Mouse (Mus musculus) intestine, embryonic 16.5 days (tissue): ENCODE measurements around the gene Daam2. TPM values are rescaled to one million over a fixed set of nuclear protein-coding genes. Genes with fewer than 3 reads are reported as not detected.

Source experiments
- ATAC-seq: fragments of 200-750 bp; cut with Nextera tagmentation; 2 replicates; pipeline ENCODE4 v1.8.0; 2017; ENCODE audit warnings: moderate TSS enrichment, moderate library complexity
- H3K27ac ChIP-seq: fragments of 300-500 bp; sonication (generic); 2 replicates; pipeline ENCODE4 v1.5.1; 2014; ENCODE audit warnings: mild to moderate bottlenecking, low read length
- H3K27me3 ChIP-seq: fragments of 300-500 bp; sonication (generic); replicated peaks from 2 replicates; pipeline ENCODE4 v1.6.1; 2014; ENCODE audit warnings: low read length, control low read depth, mixed read lengths; ENCODE audit not compliant: control insufficient read depth, insufficient read depth
- H3K36me3 ChIP-seq: fragments of 300-500 bp; sonication (generic); 2 replicates; pipeline ENCODE4 v1.6.1; 2014; ENCODE audit warnings: low read length, control low read depth; ENCODE audit not compliant: control insufficient read depth, insufficient read depth
- H3K4me1 ChIP-seq: fragments of 300-500 bp; sonication (generic); 2 replicates; pipeline ENCODE4 v1.6.1; 2014; ENCODE audit warnings: low read length, control low read depth, mixed read lengths; ENCODE audit not compliant: control insufficient read depth, insufficient read depth
- H3K4me2 ChIP-seq: fragments of 300-500 bp; sonication (generic); 2 replicates; pipeline ENCODE4 v1.6.1; 2014; ENCODE audit warnings: low read depth, low read length, control low read depth
- H3K4me3 ChIP-seq: fragments of 300-500 bp; sonication (generic); 2 replicates; pipeline ENCODE4 v1.5.1; 2014; ENCODE audit warnings: mild to moderate bottlenecking, low read length
- H3K9ac ChIP-seq: fragments of 300-500 bp; sonication (generic); 2 replicates; pipeline ENCODE4 v1.6.1; 2014; ENCODE audit warnings: low read depth, low read length
- H3K9me3 ChIP-seq: fragments of 300-500 bp; sonication (generic); 2 replicates; pipeline ENCODE4 v1.6.1; 2016; ENCODE audit warnings: low read length, control low read depth; ENCODE audit not compliant: control insufficient read depth
- WGBS: fragments of 180-500 bp; shearing (Covaris S2); extraction: QIAGEN DNeasy Blood & Tissue Kit; methylation state at CpG from one replicate; pipeline ENCODE4 v1.1.7; 2014; 5-methylcytosine and 5-hydroxymethylcytosine counted together
- polyA plus RNA-seq: library from polyadenylated mRNA; unstranded; fragments of >200 nt; fragmentation: Nextera tagmentation; extraction: Ambion mirVana; gene quantifications from 2 replicates; pipeline ENCODE4 v1.2.1, GENCODE M21; 2015

The Daam2 gene
- polyA plus RNA-seq, 1 experiment from 2014 or later: 3.5 TPM

DNA sequence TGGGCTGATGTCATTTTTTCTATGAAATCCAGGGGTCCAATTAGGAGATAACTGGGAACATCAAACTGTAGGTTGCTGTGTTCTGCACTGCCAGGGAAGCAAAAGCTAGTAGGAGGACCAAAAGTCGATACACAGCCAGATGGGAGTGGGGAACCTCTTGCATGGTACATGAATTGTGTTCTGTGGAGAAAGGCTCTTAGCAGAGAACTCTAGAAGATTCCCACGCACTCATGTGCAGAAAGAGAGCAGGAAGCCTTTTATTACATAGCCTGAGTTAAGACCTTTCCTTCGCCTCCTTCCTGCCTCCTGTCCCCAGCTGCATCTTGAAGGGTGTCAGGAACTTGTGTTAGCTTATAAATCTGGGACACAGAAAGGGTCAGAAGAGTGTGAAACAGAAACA is 82.3 kb downstream of the Daam2 start:
- no peak overlapping the region for H3K4me3 ChIP-seq
- ATAC-seq: no peak
- WGBS: 69% methylated on average over 3 of the region's 3 CpGs
- no peak overlapping the region for H3K4me2 ChIP-seq
- no peaks in the 10 kb centered on the region for H3K27me3 ChIP-seq
- no peaks in the 10 kb centered on the region for H3K36me3 ChIP-seq
- H3K4me1 ChIP-seq: no peaks in the 10 kb centered on the region
- no peak overlapping the region for H3K27ac ChIP-seq
- no peaks in the 10 kb centered on the region for H3K9me3 ChIP-seq
- H3K9ac ChIP-seq: no peak overlapping the region

DNA sequence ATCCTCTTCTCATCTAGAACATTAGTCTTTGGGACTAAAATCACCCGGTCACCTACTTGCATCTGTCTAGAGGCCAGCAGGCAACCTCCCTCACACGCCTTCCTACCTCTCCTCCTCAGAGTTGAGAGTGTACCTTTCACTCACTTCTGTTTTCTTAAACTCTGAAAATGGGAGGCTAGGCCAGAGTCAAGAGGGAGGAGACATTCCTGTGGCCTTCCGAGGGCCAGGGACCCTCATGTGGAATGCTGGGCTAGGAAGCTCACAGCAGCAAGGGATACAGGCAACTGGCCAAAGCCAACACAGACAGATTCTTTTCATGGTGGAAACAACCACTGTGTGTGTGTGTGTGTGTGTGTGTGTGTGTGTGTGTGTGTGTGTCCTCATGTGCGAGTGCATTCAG is 86.8 kb downstream of the Daam2 start:
- 81% methylated on average over 4 of the region's 4 CpGs for WGBS
- no peak overlapping the region for H3K27ac ChIP-seq
- ATAC-seq: no peak

DNA sequence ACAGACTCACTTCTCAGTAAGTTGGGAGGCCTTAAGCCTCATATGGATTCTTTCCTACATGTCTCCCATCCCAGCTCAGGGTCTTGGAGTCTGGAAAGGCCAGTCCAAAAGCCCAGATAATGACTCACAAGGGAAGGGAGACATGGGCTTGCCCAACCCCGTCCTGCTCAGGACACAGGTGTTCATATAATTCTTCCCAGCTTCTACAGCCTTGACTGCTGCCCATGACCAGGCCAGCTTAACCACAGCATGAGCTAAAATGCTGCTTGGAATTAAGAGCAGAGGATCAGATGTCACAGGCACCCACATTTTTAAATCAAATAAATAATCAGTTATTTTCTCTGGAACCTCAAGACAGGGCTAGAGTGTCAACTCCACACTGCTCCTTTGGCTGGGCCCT is 89.0 kb downstream of the Daam2 start:
- no peak for ATAC-seq
- H3K9me3 ChIP-seq: no peaks in the 10 kb centered on the region

More for the DNA sequence above, 86.8 kb downstream of the Daam2 start:
- no peaks in the 10 kb centered on the region for H3K9me3 ChIP-seq
- H3K4me3 ChIP-seq: no peak overlapping the region
- H3K9ac ChIP-seq: no peak overlapping the region
- 0 out of 2 replicates have a peak, but pooled peaks cover 3% of the 10 kb centered on the region for H3K36me3 ChIP-seq
- no peaks in the 10 kb centered on the region for H3K27me3 ChIP-seq
- H3K4me1 ChIP-seq: no peaks in the 10 kb centered on the region
- H3K4me2 ChIP-seq: no peak overlapping the region

DNA sequence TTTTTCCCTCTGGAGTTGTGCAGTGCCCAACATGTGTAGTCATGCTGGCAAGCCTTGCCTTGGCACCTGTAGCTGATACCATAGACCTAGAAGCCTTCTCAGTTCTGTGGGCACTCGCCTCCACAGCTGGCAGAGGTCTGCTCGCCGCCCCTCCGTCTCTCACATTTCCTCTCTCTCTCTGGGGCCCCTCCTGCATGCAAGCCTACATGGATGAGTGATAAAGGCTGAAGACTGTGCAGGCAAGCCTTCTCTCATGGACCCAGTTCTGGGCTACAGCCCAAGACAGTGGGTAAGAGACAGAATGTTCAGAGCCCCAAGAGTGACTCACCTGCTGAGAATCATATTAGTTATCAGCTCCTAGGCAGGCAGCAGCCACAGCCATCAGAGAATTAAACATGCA is 90.1 kb downstream of the Daam2 start:
- Histone ChIP-seq H3K4me1 (no peaks in the 10 kb centered on the region), H3K27me3 (no peaks in the 10 kb centered on the region), H3K9ac (no peak overlapping the region), H3K4me2 (no peak overlapping the region), H3K36me3 (0 out of 2 replicates have a peak, but pooled peaks cover 3% of the 10 kb centered on the region), H3K27ac (no peak overlapping the region), H3K9me3 (no peaks in the 10 kb centered on the region), H3K4me3 (no peak overlapping the region)
- whole genome bisulfite sequencing: 91% methylated on average over 4 of the region's 4 CpGs
- no peak for ATAC-seq

More for the DNA sequence above, 89.0 kb downstream of the Daam2 start:
- 91% methylated on average over 1 of the region's 1 CpGs for WGBS
- Histone ChIP-seq H3K4me1 (no peaks in the 10 kb centered on the region), H3K4me3 (no peak overlapping the region), H3K36me3 (0 out of 2 replicates have a peak, but pooled peaks cover 3% of the 10 kb centered on the region), H3K27ac (no peak overlapping the region), H3K4me2 (no peak overlapping the region), H3K9ac (no peak overlapping the region), H3K27me3 (no peaks in the 10 kb centered on the region)

DNA sequence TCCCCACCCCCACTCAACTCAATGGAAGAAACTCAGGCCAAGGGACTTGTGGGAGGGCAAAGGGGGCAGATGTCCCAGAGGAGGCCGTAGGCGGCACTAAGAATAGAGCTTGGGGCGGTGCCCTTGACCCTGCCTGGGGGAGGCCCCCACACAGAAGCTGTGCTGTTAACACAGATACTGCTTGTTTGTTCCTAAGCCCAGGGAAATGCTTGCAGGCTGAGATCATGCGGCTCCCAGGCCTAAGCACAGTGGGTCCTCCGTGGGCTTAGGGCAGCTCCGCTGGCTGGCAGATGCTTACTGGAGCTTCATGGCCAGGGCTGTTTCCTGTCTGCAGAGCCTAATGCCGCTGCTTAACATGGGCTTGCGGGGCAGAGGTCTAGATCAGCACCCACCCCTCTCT is 91.5 kb downstream of the Daam2 start:
- Histone ChIP-seq H3K27ac (no peak overlapping the region), H3K27me3 (no peaks in the 10 kb centered on the region), H3K9ac (no peak overlapping the region), H3K9me3 (no peaks in the 10 kb centered on the region), H3K4me2 (no peak overlapping the region), H3K4me3 (no peak overlapping the region), H3K36me3 (0 out of 2 replicates have a peak, but pooled peaks cover 3% of the 10 kb centered on the region), H3K4me1 (no peaks in the 10 kb centered on the region)
- 64% methylated on average over 8 of the region's 8 CpGs for WGBS
- ATAC-seq: peak; percentile 36; the same call in 1 of the 2 replicates

DNA sequence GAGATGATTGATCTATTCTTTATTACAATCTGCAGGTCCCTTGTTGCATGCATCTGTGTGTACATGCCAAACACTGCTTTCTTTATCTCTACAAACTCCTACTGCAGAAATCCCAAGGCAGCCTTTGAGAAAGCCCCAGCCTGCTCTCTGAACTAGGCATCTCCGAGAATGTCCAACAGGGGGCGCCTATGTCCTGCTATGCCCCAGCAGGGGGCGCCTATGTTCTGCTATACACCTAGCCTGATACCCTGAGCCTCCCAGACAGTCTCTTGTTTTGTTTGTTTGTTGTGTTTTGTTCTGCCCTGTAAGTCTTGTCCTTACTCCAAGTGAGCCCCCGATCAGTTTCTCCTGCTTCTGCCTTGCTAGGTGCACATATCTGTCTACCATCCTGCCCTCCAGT is 95.9 kb downstream of the Daam2 start:
- ATAC-seq: 0 out of 2 replicates have a peak, but pooled peaks have one; percentile 21
- H3K9ac ChIP-seq: no peak overlapping the region
- no peak overlapping the region for H3K4me2 ChIP-seq
- H3K27ac ChIP-seq: no peak overlapping the region
- H3K4me1 ChIP-seq: no peaks in the 10 kb centered on the region
- H3K4me3 ChIP-seq: no peak overlapping the region
- no peaks in the 10 kb centered on the region for H3K36me3 ChIP-seq
- H3K9me3 ChIP-seq: no peaks in the 10 kb centered on the region
- H3K27me3 ChIP-seq: no peaks in the 10 kb centered on the region
- WGBS: 35% methylated on average over 4 of the region's 4 CpGs

DNA sequence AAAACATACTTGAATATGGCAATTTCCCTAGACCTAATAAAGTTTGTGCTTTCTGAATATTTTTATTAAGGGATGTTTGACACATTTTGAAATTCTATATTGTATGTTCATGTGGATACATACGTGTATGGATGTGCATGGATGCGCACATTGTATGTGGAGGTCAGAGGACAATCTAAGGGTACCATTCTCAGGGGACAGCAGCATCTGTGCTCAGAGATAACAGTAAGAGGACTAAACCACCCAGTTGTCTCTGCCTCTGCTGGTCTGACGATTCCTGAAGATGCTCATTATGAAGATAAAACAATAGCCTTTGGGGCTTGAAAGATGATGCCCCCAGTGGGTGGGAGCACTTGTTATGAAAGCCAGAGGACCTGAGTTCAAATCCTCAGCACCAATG is 99.3 kb downstream of the Daam2 start:
- H3K27me3 ChIP-seq: no peaks in the 10 kb centered on the region
- no peak for ATAC-seq
- H3K4me2 ChIP-seq: no peak overlapping the region
- 85% methylated on average over 3 of the region's 3 CpGs for WGBS
- no peaks in the 10 kb centered on the region for H3K4me1 ChIP-seq
- no peaks in the 10 kb centered on the region for H3K36me3 ChIP-seq
- H3K9me3 ChIP-seq: no peaks in the 10 kb centered on the region
- H3K4me3 ChIP-seq: no peak overlapping the region
- no peak overlapping the region for H3K9ac ChIP-seq
- H3K27ac ChIP-seq: no peak overlapping the region

DNA sequence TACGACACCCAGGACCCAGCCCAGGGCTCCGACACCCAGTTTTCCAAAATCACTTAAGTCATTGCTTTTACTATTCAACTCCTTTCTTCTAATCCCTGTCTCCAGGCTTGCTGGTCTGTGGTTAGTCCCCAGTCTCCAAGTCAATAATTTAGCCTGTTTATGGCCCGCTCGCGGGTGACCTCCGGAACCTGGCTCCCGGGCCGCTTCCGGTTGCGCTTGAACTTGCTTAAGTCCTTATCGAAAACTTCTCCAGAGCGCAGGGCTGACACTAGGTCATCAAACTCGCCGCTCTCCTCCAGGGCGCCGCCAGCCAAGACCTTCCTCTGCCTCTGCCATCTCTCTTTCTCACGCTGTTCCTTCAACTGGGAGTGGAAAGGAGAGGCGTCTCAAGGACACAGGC is 105.8 kb downstream of the Daam2 start:
- Histone ChIP-seq H3K27ac (no peak overlapping the region), H3K36me3 (peaks cover 10% of the 10 kb centered on the region), H3K4me1 (no peaks in the 10 kb centered on the region), H3K4me2 (no peak overlapping the region), H3K9me3 (no peaks in the 10 kb centered on the region), H3K27me3 (no peaks in the 10 kb centered on the region), H3K4me3 (no peak overlapping the region), H3K9ac (no peak overlapping the region)
- peak; percentile 21; the same call in 1 of the 2 replicates for ATAC-seq
- WGBS: 87% methylated on average over 18 of the region's 18 CpGs

DNA sequence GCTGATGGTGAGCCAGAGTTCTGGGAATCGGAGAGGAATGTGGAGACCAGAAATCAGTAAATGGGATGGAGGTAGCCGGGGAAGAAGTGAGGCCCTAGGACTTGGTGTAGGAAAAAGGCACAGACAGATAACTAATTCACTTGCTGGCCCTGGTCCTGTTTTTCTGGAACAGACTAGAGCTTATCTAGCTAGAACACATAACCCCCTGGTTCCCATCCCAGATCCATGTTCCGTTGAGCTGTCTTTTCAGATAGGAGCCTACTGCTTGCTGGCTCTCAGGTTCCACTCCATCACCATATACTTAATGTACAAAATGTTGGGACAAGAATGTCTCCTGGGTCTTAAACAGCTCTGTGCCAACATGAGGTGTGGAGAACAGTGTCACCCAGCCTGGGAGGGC is 106.3 kb downstream of the Daam2 start:
- no peak overlapping the region for H3K4me3 ChIP-seq
- H3K9me3 ChIP-seq: no peaks in the 10 kb centered on the region
- H3K4me2 ChIP-seq: no peak overlapping the region
- H3K9ac ChIP-seq: no peak overlapping the region
- H3K27me3 ChIP-seq: no peaks in the 10 kb centered on the region
- WGBS: 97% methylated on average over 3 of the region's 3 CpGs
- ATAC-seq: no peak
- no peak overlapping the region for H3K27ac ChIP-seq
- peaks cover 10% of the 10 kb centered on the region for H3K36me3 ChIP-seq
- H3K4me1 ChIP-seq: no peaks in the 10 kb centered on the region

DNA sequence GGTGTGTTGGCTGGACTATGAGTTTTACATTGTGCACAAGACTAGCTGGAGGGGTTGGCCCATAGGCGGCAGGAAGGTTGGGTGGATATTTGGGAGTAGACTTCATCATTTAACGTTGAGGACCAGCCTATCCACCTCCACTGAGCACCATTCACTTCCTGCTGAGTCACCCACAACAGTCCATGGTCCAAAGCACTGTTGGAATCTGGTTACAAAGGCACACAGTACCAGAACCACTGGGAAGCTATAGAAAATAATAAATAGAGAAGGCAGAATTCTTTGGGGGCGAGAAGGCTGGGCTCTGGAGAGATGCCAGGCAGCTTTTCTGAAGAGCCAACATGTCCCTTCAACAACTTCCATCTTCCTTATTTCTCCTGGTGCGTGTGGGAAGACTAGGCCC is 107.8 kb downstream of the Daam2 start:
- 82% methylated on average over 4 of the region's 4 CpGs for WGBS
- Histone ChIP-seq H3K36me3 (peaks cover 10% of the 10 kb centered on the region), H3K4me2 (no peak overlapping the region), H3K27me3 (no peaks in the 10 kb centered on the region), H3K9me3 (no peaks in the 10 kb centered on the region), H3K4me1 (peaks cover 6% of the 10 kb centered on the region; the same call in 1 of the 2 replicates), H3K27ac (no peak overlapping the region), H3K4me3 (no peak overlapping the region), H3K9ac (no peak overlapping the region)
- 0 out of 2 replicates have a peak, but pooled peaks have one; percentile 22 for ATAC-seq
